Mouse (Mus musculus) induced T-regulatory cell, adult 2 months (primary cell): Measurements from ENCODE around the gene Slc12a8.

ENCODE experiments used
- DNase-seq: peaks from one replicate; pipeline ENCODE4 v3.0.0-alpha.2; 2012; ENCODE audit warnings: low read depth

Slc12a8 gene

GRCm38 (mm10) chr16:33583881-33584454 lies 66.8 kb downstream of the Slc12a8 start:
- DNase-seq: peak; percentile 72

DNA sequence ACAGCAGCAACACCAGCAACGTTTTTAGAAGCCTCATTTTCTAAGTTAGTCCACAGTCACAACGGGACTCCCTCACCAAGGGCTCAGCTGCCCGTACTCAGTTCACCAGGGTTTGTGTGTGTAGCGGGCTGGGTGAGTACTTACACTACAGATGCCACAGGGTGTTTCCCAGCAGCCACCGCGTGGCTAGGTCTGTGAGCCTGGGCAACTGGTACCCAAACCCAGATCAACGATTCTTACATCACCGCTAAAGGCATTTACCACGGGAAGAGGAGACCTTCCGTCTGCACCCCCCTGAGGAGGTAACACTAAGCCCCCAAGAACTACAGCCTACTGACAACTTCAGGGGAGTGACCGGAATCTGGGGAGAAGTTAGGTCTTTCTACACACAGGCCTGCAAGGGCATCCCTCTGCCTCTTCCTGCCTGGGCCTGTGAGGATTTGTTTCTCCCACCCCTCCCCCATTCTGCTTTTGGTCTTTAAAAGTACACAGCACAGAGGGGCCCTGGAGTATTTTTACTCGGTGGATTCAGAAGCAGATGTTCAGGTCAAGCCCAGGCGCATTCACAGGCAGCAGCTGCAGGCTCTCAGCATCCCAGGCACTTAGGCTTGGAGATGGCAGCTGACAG lies 67.4 kb downstream of the Slc12a8 start:
- DNase-seq: peak; percentile 82

DNA sequence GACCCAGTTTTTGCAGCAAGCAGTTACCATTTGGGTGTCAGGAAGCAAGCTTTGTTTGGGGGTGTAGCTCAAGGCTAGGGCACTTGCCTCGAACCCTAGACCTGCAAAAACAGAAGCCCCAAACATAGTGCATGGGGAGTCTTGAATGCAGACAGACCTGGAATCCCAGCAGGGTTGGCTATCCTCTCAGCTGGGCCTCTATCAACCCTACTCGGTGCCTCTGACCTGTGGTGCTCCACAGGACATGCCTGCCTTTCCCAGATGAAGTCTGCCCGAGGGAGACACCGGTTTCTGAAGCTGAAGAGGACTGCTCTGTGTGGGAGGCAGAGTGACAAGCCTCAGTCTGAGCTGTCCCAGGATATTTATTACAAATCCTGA lies 67.9 kb downstream of the Slc12a8 start:
- no peak for DNase-seq

DNA sequence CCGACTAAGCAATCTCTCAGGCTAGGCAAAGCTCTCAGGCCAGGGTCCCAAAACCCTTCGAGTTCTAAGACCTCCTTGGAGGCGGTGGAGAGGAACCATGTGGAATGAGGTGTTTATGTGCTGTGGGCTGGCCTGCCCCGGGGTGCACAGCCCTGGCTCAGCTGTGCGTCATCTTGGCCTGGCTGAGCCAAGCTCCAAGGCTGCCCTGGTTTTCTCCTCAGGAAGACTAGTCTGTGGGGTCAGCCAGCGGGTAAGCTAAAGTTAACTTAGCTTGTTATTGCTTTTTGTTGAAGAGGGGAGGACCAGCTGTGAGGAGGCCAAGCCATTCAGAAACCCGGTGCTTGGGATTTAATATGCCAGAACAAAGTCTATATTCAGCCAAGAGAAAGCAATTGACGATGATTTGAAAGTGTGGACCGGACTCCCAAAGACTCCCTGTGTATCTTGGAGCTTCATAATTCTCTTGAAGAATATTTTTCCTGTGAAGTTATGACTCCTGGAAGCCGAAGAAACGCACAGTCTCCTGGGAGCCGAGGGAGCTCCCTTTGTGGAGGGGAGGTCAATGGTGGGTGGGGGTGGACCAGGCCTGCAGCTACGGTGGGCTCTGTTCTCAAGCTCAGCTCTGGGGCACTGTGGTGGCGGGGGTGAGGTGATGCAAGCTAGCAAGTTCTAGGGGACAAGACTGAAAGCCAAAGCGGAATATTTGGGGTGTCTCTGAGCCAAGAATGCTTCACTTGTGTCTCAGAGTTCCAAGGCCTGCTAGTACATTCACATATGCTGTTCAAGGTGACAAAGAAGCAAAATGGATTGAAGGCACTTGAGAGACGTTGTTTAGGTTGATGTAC lies 70.4 kb downstream of the Slc12a8 start:
- DNase-seq: no peak

DNA sequence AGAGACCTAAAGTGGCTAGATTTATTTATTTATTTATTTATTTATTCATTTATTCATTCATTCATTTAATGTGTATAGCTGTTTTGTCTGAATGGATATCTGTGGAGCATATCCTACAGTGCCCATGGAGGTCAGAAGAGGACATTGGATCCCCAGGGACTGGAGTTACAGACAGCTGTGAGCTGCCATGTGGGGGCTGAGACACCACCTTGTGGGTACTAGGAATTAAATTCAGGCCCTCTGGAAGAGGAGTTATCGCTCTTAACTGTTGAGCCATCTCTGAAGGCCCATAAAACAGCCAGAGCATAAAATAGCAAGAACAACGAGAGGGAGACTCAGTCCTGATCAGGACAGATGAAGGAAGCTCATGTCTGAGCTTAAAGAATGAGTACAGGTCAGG lies 71.7 kb downstream of the Slc12a8 start:
- no peak for DNase-seq

DNA sequence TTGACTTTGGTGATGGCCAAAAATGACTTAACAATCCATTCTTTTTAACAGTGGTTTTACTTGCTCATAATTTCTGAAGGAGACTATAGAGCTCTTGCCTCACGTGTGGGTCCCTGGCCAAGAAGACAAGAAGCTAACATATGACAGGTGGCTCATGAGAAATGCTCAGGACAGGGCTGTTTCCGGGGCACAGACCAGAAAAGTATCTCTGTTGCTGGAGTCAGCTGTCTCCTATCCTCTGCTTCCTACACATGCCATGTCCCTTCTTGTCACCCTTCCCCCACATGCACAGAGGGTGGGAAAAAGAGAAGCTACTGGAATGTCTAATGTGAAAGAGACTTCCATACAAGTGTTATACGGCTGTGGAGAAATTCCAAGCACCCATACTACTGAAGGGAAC lies 73.3 kb downstream of the Slc12a8 start:
- no peak for DNase-seq

DNA sequence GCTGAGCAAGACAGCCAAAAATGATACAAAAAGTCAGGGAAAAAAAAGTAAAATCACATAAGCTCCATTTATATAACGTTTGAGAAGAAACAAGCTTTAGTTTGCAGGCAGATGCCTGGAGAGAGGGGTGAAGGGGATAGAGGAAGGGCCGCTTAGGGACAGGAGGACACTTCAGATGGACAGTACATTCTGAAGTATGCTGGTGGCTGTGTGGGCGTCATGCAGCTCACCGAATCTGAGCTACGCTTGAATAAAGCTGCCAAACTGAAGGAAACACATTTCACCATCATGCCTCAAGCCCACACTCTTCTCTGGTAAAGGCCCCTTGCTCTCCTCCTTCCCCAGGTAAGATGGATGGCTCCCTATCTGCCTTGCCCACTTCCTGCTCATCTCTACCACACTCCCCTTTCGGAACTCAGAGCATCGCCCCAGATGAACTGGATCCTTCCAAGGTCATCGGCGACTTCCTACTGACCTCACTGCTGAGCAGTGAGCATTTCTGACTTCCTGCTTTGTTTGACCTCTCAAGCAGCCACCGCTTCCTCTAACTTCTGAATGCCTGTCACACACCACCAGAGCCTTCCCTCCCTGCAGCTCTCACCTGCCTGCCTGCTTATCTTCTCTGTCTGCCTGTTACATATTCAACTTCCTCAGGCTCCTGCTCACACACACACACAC lies 74.4 kb downstream of the Slc12a8 start:
- peak; percentile 25 for DNase-seq

DNA sequence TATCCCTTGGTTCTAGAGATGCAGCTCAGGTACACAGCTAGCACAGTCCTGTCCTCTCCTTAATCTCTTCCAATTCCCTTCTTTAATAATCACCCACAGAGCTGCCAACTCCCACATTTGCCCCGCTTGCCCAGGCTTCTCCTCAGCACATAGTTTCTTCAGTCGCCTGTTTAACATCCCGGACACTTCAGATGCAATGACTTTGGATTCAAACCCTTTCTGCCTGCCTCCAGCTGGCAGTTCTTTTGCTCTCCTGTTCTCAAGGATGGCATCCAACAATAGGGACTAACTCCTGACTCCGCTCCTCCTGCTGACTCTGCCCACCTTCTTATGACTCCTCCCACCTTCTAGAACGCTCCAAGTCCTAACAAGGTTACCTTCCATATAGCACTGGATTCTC lies 75.2 kb downstream of the Slc12a8 start:
- no peak for DNase-seq

- no peak for DNase-seq
Observed at GRCm38 (mm10) chr16:33593467-33593866, 76.3 kb downstream of the Slc12a8 start.

DNA sequence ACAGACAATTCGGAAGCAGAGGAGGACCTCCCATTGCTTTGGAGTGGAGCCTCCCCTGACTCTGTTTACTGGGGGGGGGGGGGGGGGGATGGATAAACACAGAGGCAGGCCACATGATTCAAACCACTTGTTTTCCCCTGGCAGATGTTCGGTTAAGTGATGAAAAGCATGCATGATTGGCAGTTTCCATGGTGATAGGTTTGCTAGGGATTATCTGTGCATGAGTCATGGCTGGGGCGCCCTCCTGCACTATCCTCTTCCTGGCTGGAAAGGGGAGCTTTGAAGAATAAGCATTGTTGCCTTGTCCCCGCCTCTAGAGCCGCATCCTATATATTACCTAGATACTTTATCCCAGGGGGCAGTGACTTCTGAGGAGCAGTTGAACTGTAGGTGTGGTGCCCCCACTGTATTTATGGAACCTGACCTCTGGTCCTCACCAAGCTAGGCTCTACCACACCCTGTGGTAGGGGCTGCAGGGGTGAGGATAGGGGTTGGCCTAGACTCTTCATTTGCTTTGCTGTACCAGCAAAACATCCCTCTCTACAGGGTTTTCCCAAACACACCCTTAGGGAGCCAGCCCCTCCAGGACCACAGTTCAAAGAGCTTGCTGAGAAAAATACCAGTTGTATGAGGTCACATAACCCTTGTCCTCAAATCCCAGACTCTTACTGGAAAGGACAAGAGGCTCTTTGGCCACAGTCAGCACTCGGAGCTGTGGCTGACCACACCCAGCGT lies 77.1 kb downstream of the Slc12a8 start:
- no peak for DNase-seq

GRCm38 (mm10) chr16:33595235-33595769 lies 78.2 kb downstream of the Slc12a8 start:
- no peak for DNase-seq

- DNase-seq: no peak
Observed at GRCm38 (mm10) chr16:33596213-33596612, 79.1 kb downstream of the Slc12a8 start.

GRCm38 (mm10) chr16:33600216-33600615 lies 83.1 kb downstream of the Slc12a8 start:
- peak; percentile 82 for DNase-seq

DNA sequence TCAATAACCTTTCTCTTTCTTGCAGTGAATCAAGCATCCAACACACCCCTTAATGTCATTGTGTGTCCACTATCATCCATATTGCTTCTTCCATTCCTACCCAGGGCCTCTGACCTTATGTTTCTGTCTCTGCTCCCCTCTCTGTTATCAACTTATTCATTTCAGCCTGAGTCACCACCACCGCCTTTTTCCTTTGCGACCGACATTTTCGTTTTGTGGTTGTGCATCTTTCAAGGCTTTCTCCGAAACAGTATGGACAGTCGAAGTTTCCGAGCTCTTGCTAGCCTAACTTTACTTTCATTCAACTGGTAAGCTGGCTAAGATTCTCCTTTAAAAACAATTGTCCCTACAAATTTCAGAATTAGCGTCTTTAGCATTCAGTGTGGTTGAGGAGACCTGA lies 84.2 kb downstream of the Slc12a8 start:
- DNase-seq: peak; percentile 60

DNA sequence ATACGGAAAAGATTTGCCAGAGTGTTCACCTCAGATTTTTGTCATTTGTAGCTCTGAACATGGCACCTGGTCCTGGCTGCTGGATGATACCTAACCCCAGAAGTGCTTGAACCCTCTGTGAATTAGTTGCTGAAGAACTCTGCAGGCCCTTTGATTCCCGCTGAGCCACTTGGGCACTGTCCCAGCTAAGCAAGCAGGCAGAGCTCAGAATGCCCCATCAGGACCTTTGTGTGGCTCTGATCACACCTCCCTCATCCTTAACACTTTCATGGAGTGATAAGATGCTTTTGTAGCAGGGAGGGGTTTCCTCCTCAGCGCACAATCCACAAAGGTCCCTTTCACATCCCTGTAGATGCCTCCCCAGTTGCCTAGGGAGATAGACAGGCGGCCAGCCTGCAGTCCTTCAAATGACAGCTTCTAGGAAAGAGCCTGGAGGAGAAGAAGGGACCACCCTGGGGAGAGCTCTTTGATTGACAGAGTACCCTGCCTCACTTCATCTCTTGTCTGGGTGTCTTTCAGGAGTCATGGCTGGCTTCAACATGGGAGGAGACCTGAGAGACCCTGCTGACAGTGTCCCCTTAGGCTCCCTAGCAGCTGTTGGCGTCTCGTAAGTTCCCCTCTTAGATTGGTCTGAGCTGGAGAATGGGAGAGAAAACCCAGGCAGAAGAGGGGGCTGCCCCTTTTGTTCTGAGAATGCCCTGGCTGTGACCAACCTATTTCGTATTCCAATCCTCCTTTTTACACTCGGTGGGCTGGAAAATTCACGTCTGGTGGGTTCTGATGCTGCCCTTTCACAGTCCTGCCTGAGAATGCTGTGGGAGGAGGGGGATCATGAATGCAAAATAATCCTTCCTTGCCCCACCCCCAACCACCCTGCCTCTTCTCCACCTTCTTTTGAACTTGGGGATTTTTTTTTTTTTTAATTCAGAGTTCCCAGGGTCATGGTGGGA lies 88.8 kb downstream of the Slc12a8 start:
- DNase-seq: no peak

DNA sequence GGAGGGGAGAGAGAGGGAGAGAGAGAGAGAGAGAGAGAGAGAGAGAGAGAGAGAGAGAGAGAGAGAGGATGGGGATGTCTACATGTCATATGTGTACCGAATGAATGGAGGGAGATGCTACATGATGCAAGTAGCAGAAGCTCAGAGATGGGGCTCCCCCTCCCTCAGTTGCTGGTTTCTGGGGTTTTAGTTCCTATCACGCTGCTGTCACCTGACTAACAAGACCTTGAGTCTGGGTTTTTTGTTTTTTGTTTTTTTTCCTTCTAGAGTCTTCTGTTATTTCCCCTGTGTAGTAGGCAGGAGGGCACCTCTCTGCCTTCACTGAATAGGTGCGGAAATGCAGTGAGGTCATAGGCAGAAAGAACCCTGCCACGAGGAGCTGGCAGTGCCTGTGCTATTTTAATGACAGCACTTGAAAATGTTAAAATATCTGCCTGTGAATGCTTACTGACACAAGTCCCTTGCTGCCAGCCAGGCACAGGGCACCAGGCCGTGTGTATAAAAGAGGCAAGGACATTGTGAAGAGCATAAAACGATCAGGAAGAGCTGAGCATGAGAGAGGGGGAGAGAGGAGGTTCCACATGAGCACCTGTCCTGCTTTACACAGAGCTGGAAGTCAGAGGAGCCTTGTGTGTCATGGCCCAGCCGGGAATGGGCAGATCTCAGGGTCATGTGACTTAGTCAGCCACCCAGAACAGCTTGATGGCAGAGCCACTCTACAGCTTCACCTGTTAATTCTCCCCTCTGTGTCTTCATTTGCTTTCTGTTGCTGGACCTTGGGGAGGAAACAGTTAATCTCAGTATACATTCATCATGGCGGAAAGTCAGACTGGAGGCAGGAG lies 89.8 kb downstream of the Slc12a8 start:
- DNase-seq: peak; percentile 92

DNA sequence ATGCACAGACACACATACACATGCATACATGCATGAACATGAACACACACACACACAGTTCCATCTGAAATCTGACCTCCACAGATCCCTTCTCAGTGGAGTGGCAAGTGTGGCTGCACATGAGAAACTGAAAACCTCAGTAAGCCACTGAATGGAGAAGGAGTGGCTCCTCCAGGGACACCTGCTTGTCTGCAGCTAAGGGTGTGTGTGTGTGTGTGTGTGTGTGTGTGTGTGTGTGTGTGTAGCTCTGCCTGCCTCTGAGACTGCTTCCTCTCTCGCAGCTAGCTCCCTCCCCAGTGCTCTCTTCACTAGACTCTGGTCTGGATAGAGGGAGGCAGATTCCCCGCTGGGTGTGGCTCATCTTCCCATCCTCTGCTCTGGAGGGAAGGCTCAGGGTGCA lies 92.4 kb downstream of the Slc12a8 start:
- peak; percentile 23 for DNase-seq

DNA sequence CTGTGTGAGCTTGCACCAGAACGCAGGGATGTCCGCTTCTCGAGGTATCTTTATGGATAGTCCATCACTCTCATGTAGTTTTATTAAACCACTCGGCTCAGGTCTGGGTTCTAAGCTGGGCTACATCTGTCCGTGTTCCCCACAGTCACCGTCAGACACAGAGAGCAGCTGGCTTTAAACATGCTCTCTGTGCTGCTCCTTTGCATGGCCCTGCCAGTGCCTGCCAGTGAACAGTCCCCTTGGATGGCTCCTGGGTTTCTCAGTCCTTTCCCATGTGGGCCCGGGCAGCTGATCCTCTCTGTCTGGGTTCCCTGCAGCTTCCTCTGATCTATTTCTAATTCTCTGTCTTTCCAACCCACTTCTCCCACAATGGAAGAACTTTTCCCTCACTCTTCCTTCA lies 93.3 kb downstream of the Slc12a8 start:
- no peak for DNase-seq

DNA sequence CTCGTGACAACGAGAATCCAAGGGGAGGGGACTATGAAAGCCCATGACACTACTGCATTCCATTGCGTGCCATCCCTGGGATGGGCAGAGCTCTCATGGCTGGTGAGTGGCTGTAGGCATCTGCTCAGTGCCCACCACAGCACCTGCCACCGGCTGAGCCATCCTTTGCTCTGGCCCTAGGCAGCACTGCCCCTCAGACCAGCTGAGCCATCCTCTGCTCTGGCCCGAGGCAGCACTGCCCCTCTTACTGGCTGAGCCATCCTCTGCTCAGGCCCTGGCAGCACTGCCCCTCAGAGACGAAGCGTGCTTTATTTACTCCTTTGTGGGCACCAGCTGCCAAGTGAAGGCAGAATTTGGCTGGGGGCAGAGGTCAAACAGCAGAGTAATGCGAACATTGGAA lies 94.2 kb downstream of the Slc12a8 start:
- no peak for DNase-seq
